Mouse (Mus musculus) limb, embryonic 10.5 days (tissue): ENCODE data around the gene Mgll. TPM values are rescaled to one million over a fixed set of nuclear protein-coding genes. Genes with fewer than 3 reads are reported as not detected.

Source experiments
- DNase-seq: peaks from one replicate; pipeline ENCODE4 v3.0.0-alpha.2; 2017; ENCODE audit warnings: low spot score
- H3K27ac ChIP-seq: fragments of 300-500 bp; sonication (generic); 2 replicates; pipeline ENCODE4 v1.5.1; 2016; ENCODE audit warnings: mild to moderate bottlenecking
- H3K27me3 ChIP-seq: fragments of 300-500 bp; sonication (generic); 2 replicates; pipeline ENCODE4 v1.6.1; 2016; ENCODE audit warnings: low read depth, mild to moderate bottlenecking; ENCODE audit not compliant: poor library complexity, severe bottlenecking
- H3K36me3 ChIP-seq: fragments of 300-500 bp; sonication (generic); 2 replicates; pipeline ENCODE4 v1.6.1; 2016; ENCODE audit warnings: mild to moderate bottlenecking, moderate library complexity
- H3K4me1 ChIP-seq: fragments of 300-500 bp; sonication (generic); 2 replicates; pipeline ENCODE4 v1.6.1; 2016
- H3K4me3 ChIP-seq: fragments of 300-500 bp; sonication (generic); 2 replicates; pipeline ENCODE4 v1.5.1; 2016; ENCODE audit warnings: mild to moderate bottlenecking, moderate library complexity
- H3K9me3 ChIP-seq: fragments of 300-500 bp; sonication (generic); replicated peaks from 2 replicates; pipeline ENCODE4 v1.6.1; 2016; ENCODE audit warnings: mild to moderate bottlenecking
- WGBS: fragments of 180-500 bp; shearing (Covaris S2); methylation state at CpG from one replicate; pipeline ENCODE4 v1.1.7; 2016; 5-methylcytosine and 5-hydroxymethylcytosine counted together
- polyA plus RNA-seq: library from polyadenylated mRNA; unstranded; fragments of >200 nt; fragmentation: Nextera tagmentation; extraction: Ambion mirVana; gene quantifications from 2 replicates; pipeline ENCODE4 v1.2.1, GENCODE M21; 2016

Gene Mgll
- polyA plus RNA-seq, 1 experiment from 2014 or later = 3.3 TPM

DNA sequence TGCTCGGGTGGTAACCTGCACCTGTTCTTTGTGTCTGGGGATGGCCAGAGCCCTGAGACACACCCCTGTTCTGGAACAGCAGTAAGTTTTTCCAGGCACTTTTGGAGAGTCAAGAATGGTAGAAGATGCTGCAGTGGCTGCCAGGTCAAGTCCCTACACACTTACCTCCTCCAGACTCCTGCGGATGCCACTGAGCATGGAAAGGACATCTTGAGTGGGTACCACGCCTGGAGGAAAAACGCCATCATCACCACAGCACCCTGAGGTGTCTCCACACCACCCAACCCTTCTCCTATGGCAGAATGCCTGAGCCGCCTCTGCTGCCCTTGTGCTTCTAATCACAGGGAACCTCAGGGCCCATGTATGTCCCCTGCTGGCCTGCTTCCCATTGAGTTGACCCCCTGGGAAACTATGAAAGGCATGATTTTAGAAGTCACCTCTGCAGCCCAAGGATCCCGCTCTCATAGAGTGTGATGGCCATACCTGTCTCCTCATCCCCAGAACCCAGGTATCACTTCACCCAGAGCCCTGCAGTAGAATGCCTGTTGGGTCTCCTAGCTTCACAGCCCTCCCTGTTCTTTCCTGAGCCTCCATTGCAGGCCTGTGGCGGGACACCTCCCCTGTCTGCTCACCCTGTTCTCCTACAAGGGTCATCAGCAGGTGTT is 120.8 kb downstream of the Mgll start:
- Histone ChIP-seq H3K9me3 (no peaks in the 10 kb centered on the region), H3K27ac (no peak overlapping the region), H3K36me3 (peaks cover 10% of the 10 kb centered on the region; the same call in 1 of the 2 replicates), H3K4me3 (no peak overlapping the region), H3K27me3 (no peaks in the 10 kb centered on the region), H3K4me1 (peaks cover 25% of the 10 kb centered on the region)
- no peak for DNase-seq
- WGBS = 90% methylated on average over 7 of the region's 7 CpGs

DNA sequence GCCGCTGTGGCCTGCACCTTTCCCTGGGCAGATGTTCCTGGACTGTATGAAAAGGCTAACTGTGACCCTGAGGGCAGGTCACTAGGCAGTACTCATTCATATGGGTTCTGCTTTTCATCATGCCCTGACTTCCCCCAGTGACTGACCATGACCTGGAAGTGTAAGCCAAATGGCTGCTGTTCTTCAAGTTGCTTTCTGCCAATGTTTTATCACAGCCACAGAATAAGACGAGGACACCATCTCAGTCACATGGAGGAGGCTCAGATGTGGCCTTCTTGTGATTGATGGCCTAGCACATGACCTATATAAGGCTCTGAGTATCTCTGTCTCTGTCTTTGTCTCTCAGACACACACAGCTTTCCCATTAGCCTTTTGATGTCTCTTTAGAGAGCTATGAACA is 123.4 kb downstream of the Mgll start:
- DNase-seq = no peak
- no peak overlapping the region for H3K4me3 ChIP-seq
- H3K36me3 ChIP-seq = peaks cover 10% of the 10 kb centered on the region; the same call in 1 of the 2 replicates
- no peaks in the 10 kb centered on the region for H3K27me3 ChIP-seq
- no peak overlapping the region for H3K27ac ChIP-seq
- H3K4me1 ChIP-seq = peaks cover 11% of the 10 kb centered on the region
- no peaks in the 10 kb centered on the region for H3K9me3 ChIP-seq
- 37% methylated on average over 2 of the region's 2 CpGs for WGBS

DNA sequence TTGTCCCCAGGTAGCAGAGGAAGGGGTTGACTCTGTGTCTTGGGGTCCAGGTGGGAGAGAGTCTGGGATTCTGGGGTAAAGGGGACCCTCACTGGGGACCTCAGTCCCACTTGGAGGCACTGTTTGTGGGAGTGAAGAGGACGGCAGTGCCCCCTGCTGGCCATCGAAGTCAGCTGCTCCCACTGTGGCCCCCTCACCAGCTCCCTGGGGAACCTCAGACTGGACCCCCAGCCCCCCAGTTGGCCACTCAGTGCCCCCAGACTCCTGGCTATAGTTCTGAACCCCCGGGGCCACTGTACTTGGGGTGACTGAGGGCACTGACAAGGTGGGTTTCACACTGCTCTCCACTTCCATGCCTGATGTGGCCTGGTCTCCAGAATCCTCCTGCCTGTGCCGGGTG is 125.1 kb downstream of the Mgll start:
- Histone ChIP-seq H3K4me3 (no peak overlapping the region), H3K36me3 (peaks cover 10% of the 10 kb centered on the region; the same call in 1 of the 2 replicates), H3K9me3 (no peaks in the 10 kb centered on the region), H3K27me3 (no peaks in the 10 kb centered on the region), H3K27ac (no peak overlapping the region), H3K4me1 (no peaks in the 10 kb centered on the region)
- 54% methylated on average over 4 of the region's 4 CpGs for WGBS
- DNase-seq = peak; percentile 58

DNA sequence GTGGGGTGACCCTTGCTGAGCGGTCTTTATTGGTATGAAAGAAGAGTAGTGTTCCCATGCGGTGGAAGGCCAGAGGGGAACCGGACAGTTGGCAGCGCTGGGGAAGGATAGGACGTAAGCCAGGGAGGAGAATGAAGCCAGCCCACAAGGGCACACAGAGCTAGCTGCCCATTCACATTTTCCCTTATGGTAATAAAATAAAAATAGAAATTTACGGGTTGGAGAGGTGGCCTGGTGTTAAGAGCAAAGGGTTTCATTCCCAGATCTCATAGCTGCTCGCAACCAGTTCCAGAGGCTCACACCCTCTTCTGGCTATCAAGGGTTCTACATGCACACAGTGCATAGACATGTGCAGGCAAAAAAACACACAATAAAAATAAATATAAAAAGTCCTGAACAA is 125.8 kb downstream of the Mgll start:
- Histone ChIP-seq H3K36me3 (peaks cover 10% of the 10 kb centered on the region; the same call in 1 of the 2 replicates), H3K27ac (no peak overlapping the region)
- whole genome bisulfite sequencing = 90% methylated on average over 7 of the region's 7 CpGs

DNA sequence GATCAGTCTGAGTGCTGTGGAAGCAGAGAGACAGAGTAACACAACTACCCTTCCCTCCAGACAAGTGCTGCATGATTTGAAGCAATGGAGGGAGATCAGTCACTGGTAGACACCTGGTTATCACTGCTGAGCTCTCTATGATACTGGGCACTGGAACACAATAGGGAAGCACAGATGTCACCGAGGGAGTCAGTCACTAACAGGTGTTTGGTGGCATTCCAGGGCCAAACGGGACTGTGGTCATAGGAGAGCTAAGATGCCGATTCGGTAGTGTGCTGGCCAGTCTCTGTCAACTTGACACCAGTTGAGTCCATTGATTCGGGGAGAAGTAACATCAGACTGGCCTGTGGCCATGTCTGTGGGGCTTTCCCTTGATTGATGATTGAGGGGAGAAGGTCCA is 130.3 kb downstream of the Mgll start:
- Histone ChIP-seq H3K9me3 (no peaks in the 10 kb centered on the region), H3K4me3 (no peak overlapping the region), H3K36me3 (no peaks in the 10 kb centered on the region; the same call in 1 of the 2 replicates), H3K4me1 (no peaks in the 10 kb centered on the region), H3K27me3 (no peaks in the 10 kb centered on the region), H3K27ac (no peak overlapping the region)
- WGBS = 74% methylated on average over 5 of the region's 5 CpGs
- no peak for DNase-seq

More for the DNA sequence above, 125.8 kb downstream of the Mgll start:
- no peaks in the 10 kb centered on the region for H3K9me3 ChIP-seq
- no peaks in the 10 kb centered on the region for H3K4me1 ChIP-seq
- no peaks in the 10 kb centered on the region for H3K27me3 ChIP-seq
- no peak for DNase-seq
- no peak overlapping the region for H3K4me3 ChIP-seq

DNA sequence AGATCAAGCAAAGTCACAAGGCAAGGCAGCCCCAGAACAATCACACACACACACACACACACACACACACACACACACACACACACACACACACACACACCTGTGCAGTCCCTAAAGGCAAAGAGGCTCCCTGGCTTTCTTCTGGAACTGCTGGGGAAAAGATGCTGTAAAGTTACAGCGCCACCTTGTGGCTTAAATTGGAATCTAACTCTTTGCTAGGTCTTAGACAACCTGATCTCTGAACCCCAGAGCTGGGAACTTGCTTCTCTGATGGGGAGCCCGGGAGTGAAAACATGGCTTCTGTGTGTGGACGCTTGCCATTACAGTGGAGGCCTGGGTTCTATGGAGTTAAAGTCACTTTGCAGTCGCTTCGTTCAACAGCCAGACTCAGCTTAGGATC is 131.4 kb downstream of the Mgll start:
- Histone ChIP-seq H3K4me1 (no peaks in the 10 kb centered on the region), H3K4me3 (no peak overlapping the region), H3K27me3 (no peaks in the 10 kb centered on the region), H3K9me3 (no peaks in the 10 kb centered on the region), H3K36me3 (no peaks in the 10 kb centered on the region; the same call in 1 of the 2 replicates), H3K27ac (no peak overlapping the region)
- peak; percentile 66 for DNase-seq
- 26% methylated on average over 5 of the region's 5 CpGs for WGBS

DNA sequence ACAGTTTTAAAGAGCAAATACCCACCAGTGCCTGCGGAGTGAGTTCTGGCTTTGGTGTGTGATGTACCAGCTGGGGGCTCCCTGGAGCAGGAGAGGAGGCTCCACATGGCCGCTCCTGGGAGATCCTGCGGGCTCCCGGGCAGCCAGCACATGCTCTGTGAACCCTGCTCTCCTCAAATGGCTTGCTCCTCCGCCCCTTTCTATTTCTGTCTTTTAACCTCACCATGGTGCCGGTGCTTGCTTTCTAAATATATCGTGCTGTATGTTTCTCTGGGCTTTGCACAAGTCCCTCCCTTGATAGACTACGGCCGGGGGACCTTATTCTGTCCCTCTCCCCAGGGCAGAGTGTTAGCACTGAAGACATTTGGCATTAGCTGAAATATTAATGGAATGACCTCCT is 133.0 kb downstream of the Mgll start:
- WGBS = 45% methylated on average over 9 of the region's 9 CpGs
- H3K36me3 ChIP-seq = peaks cover 14% of the 10 kb centered on the region
- H3K4me3 ChIP-seq = no peak overlapping the region
- no peaks in the 10 kb centered on the region for H3K9me3 ChIP-seq
- no peak overlapping the region for H3K27ac ChIP-seq
- no peaks in the 10 kb centered on the region for H3K27me3 ChIP-seq
- no peak for DNase-seq
- H3K4me1 ChIP-seq = no peaks in the 10 kb centered on the region

DNA sequence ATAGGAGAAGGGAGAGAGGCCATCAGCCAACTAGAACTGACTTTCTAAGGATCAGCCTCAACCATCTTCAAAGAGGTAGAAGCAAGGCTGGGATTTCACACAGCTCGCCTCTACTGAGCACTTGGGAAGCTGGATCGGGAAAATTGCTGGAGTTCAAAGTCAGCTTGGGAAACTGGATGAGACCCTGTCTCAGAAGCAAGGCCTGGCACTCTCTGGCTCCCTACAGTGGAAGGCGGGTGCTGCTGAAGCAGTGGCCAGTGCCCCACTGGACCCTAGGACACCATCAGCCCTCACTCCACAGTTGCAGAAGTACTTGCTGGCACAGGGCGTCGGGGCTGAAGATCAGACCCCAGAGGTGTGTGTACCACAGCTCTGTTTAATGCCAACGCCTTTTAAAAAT is 133.6 kb downstream of the Mgll start:
- 85% methylated on average over 6 of the region's 6 CpGs for WGBS
- Histone ChIP-seq H3K4me1 (no peaks in the 10 kb centered on the region), H3K9me3 (no peaks in the 10 kb centered on the region), H3K27ac (no peak overlapping the region), H3K27me3 (no peaks in the 10 kb centered on the region), H3K4me3 (no peak overlapping the region), H3K36me3 (peaks cover 17% of the 10 kb centered on the region)
- no peak for DNase-seq

DNA sequence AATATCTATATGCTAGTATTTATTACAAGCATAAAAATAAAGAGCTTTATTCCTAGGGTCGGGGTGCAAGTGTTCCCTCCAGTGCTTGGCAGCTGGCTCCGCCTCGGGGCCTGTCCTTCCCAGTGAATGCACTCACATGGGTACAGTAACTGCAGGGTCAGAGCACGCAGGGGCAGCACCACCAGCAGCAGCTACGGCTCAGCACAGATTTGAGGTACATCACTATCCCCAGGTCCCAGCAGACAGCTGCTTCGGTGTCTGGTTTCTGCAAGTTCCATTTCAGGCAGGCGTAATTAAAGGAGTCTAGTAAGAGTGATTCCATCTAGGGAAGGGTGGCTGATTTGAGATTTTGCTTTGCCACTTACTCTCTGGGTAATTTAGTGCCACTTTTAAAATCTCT is 134.1 kb downstream of the Mgll start:
- Histone ChIP-seq H3K4me1 (no peaks in the 10 kb centered on the region), H3K9me3 (no peaks in the 10 kb centered on the region), H3K4me3 (no peak overlapping the region), H3K27me3 (no peaks in the 10 kb centered on the region), H3K36me3 (peaks cover 22% of the 10 kb centered on the region), H3K27ac (no peak overlapping the region)
- 68% methylated on average over 7 of the region's 7 CpGs for WGBS
- no peak for DNase-seq

DNA sequence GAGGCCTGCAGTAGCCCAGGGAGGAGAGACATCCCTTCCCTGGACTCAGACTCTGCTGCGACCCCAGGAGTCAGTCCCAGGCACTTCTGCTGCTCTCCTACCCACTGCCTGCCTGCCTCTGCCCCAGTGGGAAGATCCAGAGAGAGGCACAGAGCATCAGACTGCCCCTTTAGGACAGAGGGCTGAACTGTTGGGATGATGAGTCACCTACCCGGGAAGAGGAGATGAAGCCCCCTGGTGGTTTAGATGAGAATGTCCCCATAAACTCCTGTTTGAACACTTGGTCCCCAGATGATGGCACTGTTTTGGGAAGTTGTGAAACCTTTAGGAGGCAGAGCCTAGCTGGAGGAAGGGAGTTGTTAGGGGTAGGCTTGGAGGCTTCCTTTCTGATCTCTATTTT is 136.7 kb downstream of the Mgll start:
- no peaks in the 10 kb centered on the region for H3K9me3 ChIP-seq
- no peaks in the 10 kb centered on the region for H3K4me1 ChIP-seq
- peaks cover 34% of the 10 kb centered on the region for H3K36me3 ChIP-seq
- H3K4me3 ChIP-seq = no peak overlapping the region
- H3K27ac ChIP-seq = no peak overlapping the region
- DNase-seq = no peak
- 20% methylated on average over 2 of the region's 2 CpGs for WGBS
- H3K27me3 ChIP-seq = no peaks in the 10 kb centered on the region

DNA sequence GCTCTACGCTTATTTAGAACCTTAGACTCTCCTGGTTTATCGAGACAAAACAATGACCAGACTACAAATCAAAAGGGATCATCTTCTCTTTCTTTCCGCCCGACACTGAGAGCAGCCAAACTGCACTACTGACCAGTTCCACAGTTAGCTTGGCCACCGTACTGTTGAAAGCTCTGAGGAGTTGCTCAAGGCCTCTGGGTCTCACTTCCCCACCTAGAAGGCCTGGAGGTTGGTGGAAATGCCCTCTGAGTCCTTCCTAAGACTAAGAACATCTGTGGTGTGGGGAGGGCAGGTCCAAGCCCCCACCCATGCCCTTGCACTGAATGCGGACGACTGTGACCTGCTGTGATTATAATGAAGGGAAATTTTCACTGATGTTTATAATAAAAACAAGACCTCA is 141.5 kb downstream of the Mgll start:
- 83% methylated on average over 7 of the region's 7 CpGs for WGBS
- H3K36me3 ChIP-seq = peaks cover 34% of the 10 kb centered on the region
- H3K27me3 ChIP-seq = no peaks in the 10 kb centered on the region
- H3K9me3 ChIP-seq = no peaks in the 10 kb centered on the region
- no peak for DNase-seq
- no peaks in the 10 kb centered on the region for H3K4me1 ChIP-seq
- H3K4me3 ChIP-seq = no peak overlapping the region
- H3K27ac ChIP-seq = no peak overlapping the region

DNA sequence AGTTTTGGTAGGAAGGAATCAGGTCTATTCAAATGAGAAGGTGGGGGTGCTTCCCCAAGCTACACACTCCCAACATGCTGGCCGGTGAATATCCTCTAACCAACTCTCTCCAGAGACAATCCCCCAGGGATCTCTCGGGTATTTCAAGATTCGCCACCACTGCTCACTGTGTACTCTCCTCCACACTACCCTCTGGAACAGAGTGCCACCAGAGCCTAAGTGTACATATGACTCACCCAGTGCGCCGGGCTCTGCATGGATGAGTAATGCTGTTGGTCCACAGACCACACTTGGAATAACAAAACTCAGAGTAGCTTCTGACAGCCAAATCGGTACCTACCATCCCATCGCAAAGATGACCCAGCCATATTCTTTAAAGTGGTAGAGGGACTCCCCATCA is 145.2 kb downstream of the Mgll start:
- peaks cover 7% of the 10 kb centered on the region; the same call in 1 of the 2 replicates for H3K36me3 ChIP-seq
- peaks cover 17% of the 10 kb centered on the region for H3K4me1 ChIP-seq
- H3K9me3 ChIP-seq = no peaks in the 10 kb centered on the region
- H3K4me3 ChIP-seq = no peak overlapping the region
- DNase-seq = no peak
- WGBS = 91% methylated on average over 7 of the region's 7 CpGs
- H3K27ac ChIP-seq = no peak overlapping the region
- H3K27me3 ChIP-seq = peaks cover 24% of the 10 kb centered on the region

DNA sequence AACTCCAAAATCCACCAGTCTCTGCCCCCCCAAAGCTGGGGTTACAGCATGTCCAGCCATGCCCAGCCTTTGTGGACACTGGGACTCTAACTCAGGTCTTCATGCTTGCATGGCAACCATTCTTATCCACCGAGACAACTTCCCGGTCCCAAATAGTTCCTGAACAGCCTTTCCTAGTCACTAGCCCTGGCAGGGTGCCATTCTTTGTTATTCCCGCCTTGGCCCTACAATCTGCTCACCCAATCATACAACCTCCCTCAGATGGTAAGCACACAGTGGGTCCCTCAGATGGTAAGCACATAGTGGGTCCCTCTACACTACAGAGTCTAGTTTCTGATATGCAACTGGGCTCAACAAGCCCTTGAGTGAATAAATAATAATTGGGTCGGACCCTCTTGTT is 146.4 kb downstream of the Mgll start:
- Histone ChIP-seq H3K9me3 (no peaks in the 10 kb centered on the region), H3K4me3 (no peak overlapping the region), H3K4me1 (peaks cover 25% of the 10 kb centered on the region), H3K27ac (no peak overlapping the region), H3K36me3 (no peaks in the 10 kb centered on the region), H3K27me3 (peaks cover 34% of the 10 kb centered on the region)
- no peak for DNase-seq
- WGBS = 79% methylated on average over 4 of the region's 4 CpGs

DNA sequence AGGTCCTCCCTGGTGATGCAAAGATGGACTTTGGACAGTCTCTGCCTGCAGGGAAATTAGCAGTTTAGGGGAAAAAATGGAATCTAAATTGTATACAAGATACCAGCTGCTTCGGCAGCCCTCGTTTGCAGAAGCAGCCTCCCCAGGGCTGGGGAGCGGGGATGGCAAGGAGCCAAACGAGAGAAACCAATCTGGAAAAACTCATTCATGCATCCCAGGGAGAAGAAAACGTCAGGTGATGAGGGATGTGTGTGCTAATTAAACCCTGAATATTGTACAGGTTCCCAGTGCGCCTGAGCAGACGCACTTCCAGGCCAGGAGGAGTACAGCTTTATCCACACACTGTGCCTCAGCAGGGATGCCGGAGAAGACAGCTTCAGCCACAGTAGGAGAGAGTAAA is 147.3 kb downstream of the Mgll start:
- Histone ChIP-seq H3K36me3 (no peaks in the 10 kb centered on the region), H3K27me3 (peaks cover 40% of the 10 kb centered on the region), H3K4me3 (no peak overlapping the region), H3K9me3 (no peaks in the 10 kb centered on the region), H3K4me1 (peaks cover 25% of the 10 kb centered on the region), H3K27ac (no peak overlapping the region)
- WGBS = 63% methylated on average over 8 of the region's 8 CpGs
- no peak for DNase-seq
